Mouse (Mus musculus): ENCODE measurements around the gene Banf2. TPM values are rescaled to one million over a fixed set of nuclear protein-coding genes. Genes with fewer than 3 reads are reported as not detected.

The Banf2 gene
- polyA plus RNA-seq, 1 experiment: not detected

GRCm38 (mm10) chr2:144111966-144112365, 79.1 kb downstream of the Banf2 start:
- WGBS: 81% methylated on average over 7 of the region's 7 CpGs
- Histone ChIP-seq H3K4me3 (ENCODE audit: low read depth, low read length) (no peak overlapping the region), H3K4me1 (ENCODE audit: control insufficient read depth, insufficient read depth, insufficient read length, low read length) (peaks cover 19% of the 10 kb centered on the region; the same call in 1 of the 2 replicates), H3K27me3 (ENCODE audit: control insufficient read depth, insufficient read depth, low read length) (no peaks in the 10 kb centered on the region), H3K27ac (ENCODE audit: insufficient read depth, low read depth, low read length) (no peak overlapping the region), H3K36me3 (ENCODE audit: control insufficient read depth, insufficient read depth, low read length) (no peaks in the 10 kb centered on the region)
- TF ChIP-seq CTCF (IDR thresholded peaks at IDR 0.05; ENCODE audit: extremely low read depth, insufficient read length, insufficient replicate concordance, low read depth, low read length): no peak
- no peak for TF ChIP-seq POLR2A (IDR thresholded peaks at IDR 0.05; ENCODE audit: low read depth, low read length)

- H3K27me3 ChIP-seq (ENCODE audit: control insufficient read depth, insufficient read depth, low read length): no peaks in the 10 kb centered on the region
- 81% methylated on average over 5 of the region's 5 CpGs for WGBS
- no peaks in the 10 kb centered on the region for H3K36me3 ChIP-seq (ENCODE audit: control insufficient read depth, insufficient read depth, low read length)
- no peak overlapping the region for H3K27ac ChIP-seq (ENCODE audit: insufficient read depth, low read depth, low read length)
- peaks cover 14% of the 10 kb centered on the region; the same call in 1 of the 2 replicates for H3K4me1 ChIP-seq (ENCODE audit: control insufficient read depth, insufficient read depth, insufficient read length, low read length)
- TF ChIP-seq CTCF (IDR thresholded peaks at IDR 0.05; ENCODE audit: extremely low read depth, insufficient read length, insufficient replicate concordance, low read depth, low read length) (no peak), POLR2A (IDR thresholded peaks at IDR 0.05; ENCODE audit: low read depth, low read length) (no peak)
- H3K4me3 ChIP-seq (ENCODE audit: low read depth, low read length): no peak overlapping the region
These were observed 79.8 kb downstream of the Banf2 start for GRCm38 (mm10) chr2:144112666-144113065.

GRCm38 (mm10) chr2:144118061-144118460, 85.2 kb downstream of the Banf2 start:
- WGBS: 86% methylated on average over 2 of the region's 2 CpGs
- H3K4me3 ChIP-seq (ENCODE audit: low read depth, low read length): no peak overlapping the region

GRCm38 (mm10) chr2:144120186-144120823, 87.4 kb downstream of the Banf2 start:
- 58% methylated on average over 7 of the region's 7 CpGs for WGBS
- no peaks in the 10 kb centered on the region for H3K27me3 ChIP-seq (ENCODE audit: control insufficient read depth, insufficient read depth, low read length)
- 0 out of 2 replicates have a peak, but pooled peaks cover 4% of the 10 kb centered on the region for H3K4me1 ChIP-seq (ENCODE audit: control insufficient read depth, insufficient read depth, insufficient read length, low read length)
- H3K36me3 ChIP-seq (ENCODE audit: control insufficient read depth, insufficient read depth, low read length): no peaks in the 10 kb centered on the region
- no peak overlapping the region for H3K27ac ChIP-seq (ENCODE audit: insufficient read depth, low read depth, low read length)
- no peak overlapping the region for H3K4me3 ChIP-seq (ENCODE audit: low read depth, low read length)
- no peak for TF ChIP-seq CTCF (IDR thresholded peaks at IDR 0.05; ENCODE audit: extremely low read depth, insufficient read length, insufficient replicate concordance, low read depth, low read length)

More at GRCm38 (mm10) chr2:144118061-144118460, 85.2 kb downstream of the Banf2 start:
- no peak overlapping the region for H3K27ac ChIP-seq (ENCODE audit: insufficient read depth, low read depth, low read length)
- H3K36me3 ChIP-seq (ENCODE audit: control insufficient read depth, insufficient read depth, low read length): no peaks in the 10 kb centered on the region
- H3K27me3 ChIP-seq (ENCODE audit: control insufficient read depth, insufficient read depth, low read length): no peaks in the 10 kb centered on the region
- H3K4me1 ChIP-seq (ENCODE audit: control insufficient read depth, insufficient read depth, insufficient read length, low read length): 0 out of 2 replicates have a peak, but pooled peaks cover 4% of the 10 kb centered on the region
- TF ChIP-seq POLR2A (IDR thresholded peaks at IDR 0.05; ENCODE audit: low read depth, low read length) (no peak), CTCF (IDR thresholded peaks at IDR 0.05; ENCODE audit: extremely low read depth, insufficient read length, insufficient replicate concordance, low read depth, low read length) (no peak)

- H3K27me3 ChIP-seq (ENCODE audit: control insufficient read depth, insufficient read depth, low read length): no peaks in the 10 kb centered on the region
- WGBS: 88% methylated on average over 16 of the region's 16 CpGs
- TF ChIP-seq POLR2A (IDR thresholded peaks at IDR 0.05; ENCODE audit: low read depth, low read length) (no peak), CTCF (IDR thresholded peaks at IDR 0.05; ENCODE audit: extremely low read depth, insufficient read length, insufficient replicate concordance, low read depth, low read length) (no peak)
These were observed 89.2 kb downstream of the Banf2 start for GRCm38 (mm10) chr2:144122068-144122467.

More at GRCm38 (mm10) chr2:144122068-144122467, 89.2 kb downstream of the Banf2 start:
- no peak overlapping the region for H3K4me3 ChIP-seq (ENCODE audit: low read depth, low read length)
- H3K27ac ChIP-seq (ENCODE audit: insufficient read depth, low read depth, low read length): no peak overlapping the region
- 0 out of 2 replicates have a peak, but pooled peaks cover 4% of the 10 kb centered on the region for H3K4me1 ChIP-seq (ENCODE audit: control insufficient read depth, insufficient read depth, insufficient read length, low read length)
- no peaks in the 10 kb centered on the region for H3K36me3 ChIP-seq (ENCODE audit: control insufficient read depth, insufficient read depth, low read length)

Other genes with a start within 250 kb of the Banf2 start
- gene Bfsp1, start 169.9 kb upstream of the Banf2 start, polyA plus RNA-seq (2012; rRNA removed): 1.0 and 3.9 TPM in 2 replicates
- 28.5 and 69.3 TPM in 2 replicates for gene Dstn, start 117.7 kb upstream of the Banf2 start, polyA plus RNA-seq (2012; rRNA removed)
- 82.7 and 144 TPM in 2 replicates for gene Rrbp1, start 21.8 kb upstream of the Banf2 start, polyA plus RNA-seq (2012; rRNA removed)
- 1.0 and 1.9 TPM in 2 replicates for gene Mgme1, start 237.6 kb downstream of the Banf2 start, polyA plus RNA-seq (2012; rRNA removed)
- 17.5 and 36.0 TPM in 2 replicates for gene Snx5, start 237.8 kb downstream of the Banf2 start, polyA plus RNA-seq (2012; rRNA removed)